18 mouse cellular contexts compared by ENCODE assay signal in the genomic region with DNA sequence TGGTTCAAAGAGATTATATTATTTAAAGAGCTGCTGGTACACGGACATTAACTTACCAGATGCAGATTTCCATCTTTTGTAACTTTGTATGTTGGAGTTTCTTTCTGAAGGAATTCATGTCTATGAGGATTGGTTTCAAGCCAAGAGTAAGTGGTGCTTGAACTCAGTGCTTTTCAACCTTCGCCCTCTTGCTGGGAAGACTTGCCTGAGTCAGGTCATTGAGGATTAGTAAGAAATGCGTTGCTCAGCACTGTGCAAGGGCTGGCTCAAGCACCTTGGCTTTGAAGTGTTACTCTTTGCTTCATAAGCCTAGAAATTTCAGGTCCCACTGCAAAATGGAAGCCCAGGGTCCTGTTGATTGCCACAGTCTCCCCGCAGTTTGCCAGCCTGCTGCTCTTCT.
A peak's percentile ranks its signal among the peaks of the same experiment; 100 is the strongest.
DNase-seq lines count a peak whose midpoint lies in the region; ATAC-seq and TF ChIP-seq lines count a peak whose summit lies in the region.
"Had no signal": no experiment of that assay in that cellular context is flagged by ENCODE, and none has a peak within 500 bp of the region (broad histone marks: within the 10 kb centered on the region; RNA-seq: fewer than 3 reads in every experiment).

No protein-coding gene starts in this region.

- H3K4me2 ChIP-seq in kidney, embryonic 15.5 days: no peak overlapping the region
- no peak overlapping the region for H3K4me2 ChIP-seq in midbrain, embryonic 11.5 days
- no peak overlapping the region for H3K4me2 ChIP-seq in midbrain, embryonic 15.5 days
- H3K4me2 ChIP-seq: embryonic facial prominence, embryonic 12.5 days; forebrain, embryonic 12.5 days; heart, embryonic 12.5 days had no signal

- H3K4me3 ChIP-seq in kidney, embryonic 15.5 days (replicated peaks): no peak overlapping the region
- H3K4me3 ChIP-seq in layer of hippocampus, adult 2 months: no peak overlapping the region
- no peak overlapping the region for H3K4me3 ChIP-seq in midbrain, embryonic 11.5 days (ENCODE audit: low read depth, low read length)
- no peak overlapping the region for H3K4me3 ChIP-seq in midbrain, embryonic 15.5 days
- H3K4me3 ChIP-seq: embryonic facial prominence, embryonic 12.5 days; forebrain, embryonic 12.5 days; heart, embryonic 12.5 days had no signal

- WGBS in kidney, embryonic 15.5 days: 90% methylated on average over 4 of the region's 4 CpGs
- 85% methylated on average over 4 of the region's 4 CpGs for WGBS in midbrain, embryonic 11.5 days
- WGBS in midbrain, embryonic 15.5 days: 83% methylated on average over 4 of the region's 4 CpGs

- TF ChIP-seq CTCF in layer of hippocampus, adult 2 months (conservative IDR thresholded peaks at IDR 0.05): no peak

- no peak for ATAC-seq in kidney, embryonic 15.5 days (replicated peaks; ENCODE audit: low FRiP score)
- ATAC-seq in midbrain, embryonic 11.5 days (ENCODE audit: low FRiP score): no peak
- no peak for ATAC-seq in midbrain, embryonic 15.5 days (replicated peaks)
- ATAC-seq: forebrain, embryonic 16.5 days had no signal

- DNase-seq in kidney, adult 11 months: peak; percentile 76
- no peak for DNase-seq in layer of hippocampus, adult 2 months (ENCODE audit: low spot score in 2 of 2)
- DNase-seq in layer of hippocampus, adult 18-20 months (ENCODE audit: low spot score in 2 of 2): no peak
- DNase-seq in midbrain, embryonic 11.5 days (ENCODE audit: low spot score, missing footprints): peak; percentile 35
- DNase-seq in yolk sac, embryonic 10.5 days (ENCODE audit: low spot score): peak; percentile 44
- no peak for DNase-seq in thymus, postnatal 36 days
- DNase-seq: adrenal gland, postnatal 14 days; cerebellum, adult 11-12 months; cerebellum, adult 9-10 months; cerebellum, postnatal 25 days; gastrocnemius, postnatal 10 days; heart, postnatal 36 days had no signal

- no peak overlapping the region for H3K27ac ChIP-seq in kidney, embryonic 15.5 days
- peak overlapping the region; percentile 24; the same call in 1 of the 2 replicates for H3K27ac ChIP-seq in layer of hippocampus, adult 2 months
- H3K27ac ChIP-seq in midbrain, embryonic 11.5 days (ENCODE audit: low read depth, low read length): no peak overlapping the region
- no peak overlapping the region for H3K27ac ChIP-seq in midbrain, embryonic 15.5 days
- H3K27ac ChIP-seq: embryonic facial prominence, embryonic 12.5 days; forebrain, embryonic 12.5 days had no signal

- H3K36me3 ChIP-seq in kidney, embryonic 15.5 days: no peaks in the 10 kb centered on the region
- H3K36me3 ChIP-seq in midbrain, embryonic 11.5 days (ENCODE audit: control insufficient read depth, insufficient read depth, low read length): no peaks in the 10 kb centered on the region
- no peaks in the 10 kb centered on the region for H3K36me3 ChIP-seq in midbrain, embryonic 15.5 days (replicated peaks)
- H3K36me3 ChIP-seq: embryonic facial prominence, embryonic 12.5 days; forebrain, embryonic 12.5 days; heart, embryonic 12.5 days had no signal

- H3K27me3 ChIP-seq in kidney, embryonic 15.5 days: no peaks in the 10 kb centered on the region
- no peaks in the 10 kb centered on the region for H3K27me3 ChIP-seq in midbrain, embryonic 11.5 days (ENCODE audit: control insufficient read depth, insufficient read depth, low read length)
- H3K27me3 ChIP-seq in midbrain, embryonic 15.5 days (replicated peaks): no peaks in the 10 kb centered on the region
- H3K27me3 ChIP-seq: embryonic facial prominence, embryonic 12.5 days; forebrain, embryonic 12.5 days; heart, embryonic 12.5 days had no signal

- H3K4me1 ChIP-seq in kidney, embryonic 15.5 days: no peaks in the 10 kb centered on the region
- no peaks in the 10 kb centered on the region for H3K4me1 ChIP-seq in midbrain, embryonic 11.5 days (ENCODE audit: control insufficient read depth, insufficient read depth, low read length)
- H3K4me1 ChIP-seq in midbrain, embryonic 15.5 days: no peaks in the 10 kb centered on the region
- H3K4me1 ChIP-seq: embryonic facial prominence, embryonic 12.5 days; forebrain, embryonic 12.5 days; heart, embryonic 12.5 days had no signal

- no peak overlapping the region for H3K9ac ChIP-seq in kidney, embryonic 15.5 days
- H3K9ac ChIP-seq in midbrain, embryonic 11.5 days (ENCODE audit: low read length): no peak overlapping the region
- H3K9ac ChIP-seq in midbrain, embryonic 15.5 days: no peak overlapping the region
- H3K9ac ChIP-seq: embryonic facial prominence, embryonic 12.5 days; forebrain, embryonic 12.5 days; heart, embryonic 12.5 days had no signal

- no peaks in the 10 kb centered on the region for H3K9me3 ChIP-seq in kidney, embryonic 15.5 days (replicated peaks)
- no peaks in the 10 kb centered on the region for H3K9me3 ChIP-seq in midbrain, embryonic 11.5 days (ENCODE audit: control insufficient read depth, low read length)
- H3K9me3 ChIP-seq in midbrain, embryonic 15.5 days: no peaks in the 10 kb centered on the region
- H3K9me3 ChIP-seq: embryonic facial prominence, embryonic 12.5 days; forebrain, embryonic 12.5 days; heart, embryonic 12.5 days had no signal

Comparison
In these comparisons a context has a peak if more than half of its experiments do, and no peak if none do; other contexts are left out.
1. DNase-seq: peak in kidney, adult 11 months (single experiment), midbrain, embryonic 11.5 days (single experiment) and yolk sac, embryonic 10.5 days (single experiment); none in layer of hippocampus, adult 2 months (0 of 2), layer of hippocampus, adult 18-20 months (0 of 2) and thymus, postnatal 36 days (0 of 2).